Mouse (Mus musculus) lung, adult 2 months (tissue): ENCODE data around the gene Srr. TPM values are rescaled to one million over a fixed set of nuclear protein-coding genes. Genes with fewer than 3 reads are reported as not detected.

ENCODE experiments used
- DNase-seq: peaks from one replicate; pipeline ENCODE4 v3.0.0; 2022
- H3K4me1 ChIP-seq: fragments of 200-500 bp; 2 replicates; pipeline ENCODE4 v1.6.1; 2011; ENCODE audit warnings: low read length; ENCODE audit not compliant: control insufficient read depth, insufficient read depth
- H3K4me3 ChIP-seq: fragments of 200-500 bp; replicated peaks from 2 replicates; pipeline ENCODE3; 2011; ENCODE audit warnings: low read depth, mild to moderate bottlenecking, control low read depth, low read length; ENCODE audit errors: extremely low read depth
- CTCF ChIP-seq: fragments of 200-500 bp; IDR thresholded peaks from 2 replicates; pipeline ENCODE4 v1.5.1; 2011; ENCODE audit warnings: mild to moderate bottlenecking, low read length, control low read depth; ENCODE audit not compliant: insufficient read depth
- POLR2A ChIP-seq: fragments of 200-500 bp; IDR thresholded peaks from 2 replicates; pipeline ENCODE4 v1.6.1; 2011; ENCODE audit warnings: low read depth, mild to moderate bottlenecking, control low read depth, low read length, borderline replicate concordance; ENCODE audit errors: extremely low read depth
- WGBS: fragments of 180-500 bp; shearing (Covaris S2); methylation state at CpG from one replicate; pipeline ENCODE4 v1.1.7; 2018; 5-methylcytosine and 5-hydroxymethylcytosine counted together
- polyA plus RNA-seq: library from polyadenylated mRNA; depleted of rRNA; stranded (reverse); fragments of >200 nt; gene quantifications from 2 replicates; pipeline ENCODE4 v1.2.3, GENCODE M21; 2012

Srr gene
- polyA plus RNA-seq, 1 experiment = 11.4 TPM

DNA sequence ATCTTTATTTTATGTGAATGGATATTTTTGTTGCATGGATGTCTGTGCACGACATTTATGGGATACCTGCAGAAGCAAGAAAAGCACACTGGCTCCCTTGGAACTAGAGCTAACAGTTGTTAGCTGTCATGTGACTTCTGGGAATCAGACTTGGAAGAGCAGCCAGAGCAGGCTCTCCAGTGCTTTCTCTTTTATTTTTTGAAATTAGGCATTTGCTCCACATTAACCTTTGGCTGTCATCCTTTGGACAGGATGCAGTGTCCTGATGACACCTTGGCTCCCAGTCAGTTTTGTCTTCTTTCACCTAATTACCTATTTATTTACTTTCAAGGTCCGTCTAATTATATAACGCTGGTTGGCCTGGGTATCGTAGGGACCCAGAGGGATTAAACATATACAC is 31.1 kb downstream of the Srr start:
- Histone ChIP-seq H3K4me3 (no peak overlapping the region), H3K4me1 (peaks cover 3% of the 10 kb centered on the region; the same call in 1 of the 2 replicates)
- no peak for TF ChIP-seq CTCF
- TF ChIP-seq POLR2A = no peak
- DNase-seq = no peak
- WGBS = 66% methylated on average over 4 of the region's 4 CpGs

DNA sequence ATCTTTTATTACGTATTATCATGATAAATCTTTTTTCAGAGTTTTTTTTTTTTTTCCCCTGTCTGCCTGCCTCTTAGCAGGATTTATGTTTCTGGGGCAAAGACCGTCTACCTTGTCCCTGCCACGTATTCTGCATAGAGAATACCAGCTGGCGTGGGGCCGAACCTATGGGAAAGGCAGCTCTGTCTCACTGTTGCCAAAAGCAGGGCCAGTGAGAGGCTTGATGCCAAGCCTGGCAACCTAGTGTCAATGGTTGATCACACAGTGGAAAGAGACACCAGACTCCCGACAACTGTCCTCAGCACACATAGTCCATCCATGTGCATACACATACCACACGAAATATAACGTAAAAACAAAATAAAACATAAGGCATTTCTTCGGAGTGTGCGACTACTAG is 42.6 kb downstream of the Srr start:
- no peak for TF ChIP-seq POLR2A
- no peak for TF ChIP-seq CTCF
- Histone ChIP-seq H3K4me1 (no peaks in the 10 kb centered on the region), H3K4me3 (no peak overlapping the region)
- DNase-seq = no peak
- 94% methylated on average over 10 of the region's 10 CpGs for WGBS

DNA sequence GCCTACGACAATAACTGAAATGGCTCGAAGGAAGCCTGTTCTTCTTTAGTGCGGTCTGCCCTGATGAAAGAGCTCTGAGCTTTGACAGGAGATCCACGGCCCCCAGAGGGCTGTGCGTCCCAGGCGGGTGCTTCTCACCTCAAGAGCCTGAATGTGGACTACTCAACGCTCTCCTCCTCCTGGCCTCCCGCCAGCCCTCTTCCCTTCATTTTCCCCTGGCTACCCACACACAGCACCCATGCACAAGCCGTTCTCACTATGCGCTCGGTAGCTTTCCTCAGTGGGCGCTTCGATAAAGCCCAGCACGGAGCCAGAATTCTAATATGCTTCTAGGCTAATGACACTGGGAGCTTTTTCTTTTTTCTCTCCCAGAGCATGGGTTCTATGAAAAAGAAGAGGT is 43.8 kb downstream of the Srr start:
- H3K4me3 ChIP-seq = no peak overlapping the region
- 64% methylated on average over 14 of the region's 14 CpGs for WGBS
- no peak for TF ChIP-seq POLR2A
- TF ChIP-seq CTCF = no peak
- DNase-seq = no peak
- 0 out of 2 replicates have a peak, but pooled peaks cover under 1% of the 10 kb centered on the region for H3K4me1 ChIP-seq

DNA sequence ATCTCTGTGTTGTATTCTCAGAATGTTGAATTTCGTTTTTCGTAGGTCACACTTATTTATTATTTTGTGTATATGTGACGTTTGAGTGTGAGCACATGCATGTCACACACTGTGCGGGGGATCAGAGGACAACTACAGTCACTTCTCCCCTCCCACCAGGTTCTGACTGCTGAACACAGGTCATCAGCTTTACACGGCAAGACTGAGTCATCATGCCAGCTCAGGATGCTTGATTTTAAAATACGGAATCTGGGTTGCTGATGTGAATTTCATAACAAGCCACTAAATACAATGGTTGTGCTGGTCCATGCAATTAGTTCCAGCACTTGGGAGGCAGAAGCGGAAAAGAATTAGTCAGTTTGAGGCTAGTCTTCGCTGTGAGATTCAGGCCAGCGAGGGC is 44.7 kb downstream of the Srr start:
- H3K4me3 ChIP-seq = no peak overlapping the region
- 76% methylated on average over 9 of the region's 9 CpGs for WGBS
- H3K4me1 ChIP-seq = 0 out of 2 replicates have a peak, but pooled peaks cover 4% of the 10 kb centered on the region
- no peak for DNase-seq
- no peak for TF ChIP-seq POLR2A
- no peak for TF ChIP-seq CTCF

DNA sequence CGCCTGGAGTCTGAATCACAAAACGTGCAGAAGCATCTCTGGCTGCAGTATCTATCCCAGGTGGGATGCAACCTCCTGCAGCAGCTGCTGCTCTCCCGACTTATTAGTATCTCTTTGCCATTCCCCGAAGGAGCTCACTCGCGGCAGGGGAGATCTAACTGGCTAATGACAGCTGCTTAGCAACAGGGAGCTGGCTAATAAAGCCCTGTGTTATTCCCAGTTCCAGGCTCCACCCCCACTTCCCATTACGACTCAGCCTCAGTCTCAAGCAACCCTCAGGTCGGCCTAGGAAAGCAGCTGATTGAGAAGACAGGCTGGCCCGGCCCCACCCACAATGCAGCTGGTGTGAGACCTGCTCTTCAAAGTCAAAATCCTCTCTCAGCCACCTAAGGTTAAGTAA is 48.9 kb downstream of the Srr start:
- 14% methylated on average over 9 of the region's 9 CpGs for WGBS
- DNase-seq = peak; percentile 36
- H3K4me1 ChIP-seq = 0 out of 2 replicates have a peak, but pooled peaks cover 4% of the 10 kb centered on the region
- no peak for TF ChIP-seq CTCF
- TF ChIP-seq POLR2A = no peak
- no peak overlapping the region for H3K4me3 ChIP-seq

DNA sequence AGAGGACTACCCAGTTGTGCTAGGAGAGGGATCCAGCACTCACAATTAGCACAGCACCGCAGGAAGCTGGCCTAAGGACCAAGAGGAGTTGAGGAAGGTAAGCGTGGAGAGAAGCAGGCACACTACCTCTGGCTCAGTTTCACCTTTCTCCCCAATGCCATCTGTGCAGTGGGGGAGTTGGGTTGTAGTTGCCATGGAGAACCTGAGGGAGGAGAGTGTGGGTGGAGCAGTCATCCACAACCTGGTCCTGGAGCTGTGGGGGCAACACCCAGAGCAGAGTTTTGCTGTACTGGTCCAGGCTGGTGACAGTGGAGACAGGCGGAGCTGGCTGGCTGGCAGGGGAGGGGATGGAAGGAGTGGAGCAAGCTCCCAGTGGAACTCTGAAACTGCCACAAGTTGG is 51.1 kb downstream of the Srr start:
- no peak overlapping the region for H3K4me3 ChIP-seq
- DNase-seq = no peak
- WGBS = 76% methylated on average over 3 of the region's 3 CpGs
- H3K4me1 ChIP-seq = peaks cover 13% of the 10 kb centered on the region
- TF ChIP-seq POLR2A (no peak), CTCF (no peak)

DNA sequence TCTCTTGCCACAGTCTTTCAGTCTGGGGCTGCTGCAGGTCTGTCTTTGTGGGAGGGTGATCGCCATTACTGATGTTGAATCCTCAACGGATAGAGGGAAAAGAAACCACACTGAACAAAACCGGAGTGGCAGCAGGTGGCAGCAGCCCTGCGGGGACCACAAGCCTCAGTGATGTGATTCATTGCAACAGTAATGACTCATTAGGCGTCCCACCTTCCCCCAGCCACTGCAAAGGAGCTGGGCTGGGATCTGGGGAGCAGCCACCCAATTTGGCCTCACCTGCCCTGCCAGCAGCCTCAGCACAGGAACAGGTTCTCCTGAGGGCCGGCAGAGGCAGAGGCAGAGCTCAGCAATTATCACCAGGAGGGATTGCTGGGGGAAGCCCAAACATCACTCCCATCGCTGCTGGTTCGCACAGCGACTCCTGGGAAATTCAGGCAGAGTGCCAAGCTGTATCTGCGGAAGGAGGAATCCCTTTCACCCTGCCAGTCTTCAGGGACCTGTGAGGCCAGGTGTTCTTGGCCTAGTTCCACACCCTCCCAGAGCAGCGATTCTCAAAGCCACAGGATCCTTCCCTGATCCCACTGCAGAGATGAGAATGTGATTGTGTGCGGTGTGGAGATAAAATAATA is 54.6 kb downstream of the Srr start:
- peak; percentile 9; the same call in 1 of the 2 replicates for TF ChIP-seq CTCF
- no peak for TF ChIP-seq POLR2A
- peaks cover 17% of the 10 kb centered on the region for H3K4me1 ChIP-seq
- DNase-seq = peak; percentile 25

DNA sequence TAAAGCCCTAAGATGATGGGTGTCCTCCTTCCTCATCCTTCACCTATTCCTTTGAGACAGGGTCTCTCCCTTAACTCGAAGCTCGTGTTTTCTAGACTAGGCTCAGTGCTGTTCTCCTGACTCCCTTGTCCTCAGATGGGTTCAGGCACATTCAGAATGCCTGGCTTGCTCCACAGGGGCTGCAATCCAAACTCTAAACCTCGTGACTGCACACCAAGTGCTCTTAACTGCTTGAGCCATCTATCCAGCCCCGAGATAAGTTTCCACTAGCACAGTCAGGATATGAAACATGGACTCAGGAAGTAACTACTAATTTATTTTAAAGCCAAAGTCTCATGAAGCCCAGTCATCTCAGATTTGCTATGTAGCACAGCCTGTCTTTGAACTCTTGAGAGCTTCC is 55.2 kb downstream of the Srr start:
- TF ChIP-seq POLR2A = no peak
- no peak for TF ChIP-seq CTCF
- DNase-seq = peak; percentile 46
- 36% methylated on average over 4 of the region's 4 CpGs for WGBS
- H3K4me1 ChIP-seq = peaks cover 17% of the 10 kb centered on the region
- H3K4me3 ChIP-seq = no peak overlapping the region

More for the DNA sequence above, 54.6 kb downstream of the Srr start:
- 43% methylated on average over 12 of the region's 12 CpGs for WGBS
- H3K4me3 ChIP-seq = no peak overlapping the region

DNA sequence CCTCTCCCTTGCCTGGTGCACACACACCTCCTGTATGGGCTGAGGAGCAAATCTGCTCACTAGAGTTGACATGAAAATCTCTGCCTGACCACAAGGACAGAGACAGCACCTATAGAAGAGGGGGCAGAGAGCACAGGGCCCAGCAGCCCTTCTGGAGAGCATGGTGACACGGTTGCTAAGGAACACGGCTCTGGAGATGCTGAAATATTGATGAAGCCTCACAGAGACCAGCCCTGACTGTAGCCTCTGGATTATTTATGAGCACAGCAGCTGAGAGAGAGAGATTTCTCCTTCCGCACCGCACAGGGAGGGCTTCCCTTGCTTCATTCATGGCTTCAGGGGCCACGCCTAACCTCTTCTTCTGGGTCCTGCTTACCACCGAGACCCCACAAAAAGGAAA is 56.1 kb downstream of the Srr start:
- no peak for DNase-seq
- no peak for TF ChIP-seq CTCF
- TF ChIP-seq POLR2A = no peak
- WGBS = 87% methylated on average over 6 of the region's 6 CpGs
- Histone ChIP-seq H3K4me3 (no peak overlapping the region), H3K4me1 (peaks cover 17% of the 10 kb centered on the region)

DNA sequence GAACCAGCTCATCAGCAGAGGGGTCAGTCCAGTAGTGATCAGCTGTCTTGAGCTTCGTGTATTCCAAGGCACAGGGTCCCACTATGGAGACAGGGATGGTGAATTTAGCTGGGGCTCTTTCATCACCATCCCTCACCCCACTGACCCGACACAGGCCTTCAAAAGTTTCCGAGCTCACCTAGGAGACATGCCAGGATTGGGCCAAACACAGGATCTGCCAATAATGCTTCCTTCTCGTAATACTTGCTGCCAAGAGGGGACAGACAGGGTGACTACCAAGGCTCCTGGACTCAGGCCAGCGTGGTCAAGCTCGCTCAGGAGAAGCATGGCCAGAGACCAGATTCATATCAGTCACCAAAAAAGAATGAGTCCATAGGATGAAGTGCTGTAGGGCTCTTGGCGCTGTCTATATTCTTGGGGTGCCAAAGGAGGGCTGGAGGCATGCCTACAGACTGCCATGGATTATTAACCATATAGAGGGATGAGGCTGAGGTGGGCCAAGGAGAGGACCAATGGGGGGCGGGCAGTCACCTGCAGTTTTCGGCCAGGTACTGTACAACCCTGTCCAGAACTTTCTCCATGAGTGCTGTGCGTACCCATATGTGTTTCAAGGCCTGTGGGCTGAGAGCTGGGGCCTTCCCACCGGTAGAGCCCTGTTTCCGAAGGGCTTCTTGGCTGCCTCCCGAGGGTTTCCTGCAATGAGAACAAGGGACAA is 57.5 kb downstream of the Srr start:
- no peak for DNase-seq
- Histone ChIP-seq H3K4me3 (no peak overlapping the region), H3K4me1 (peaks cover 18% of the 10 kb centered on the region)
- no peak for TF ChIP-seq POLR2A
- TF ChIP-seq CTCF = no peak
- 79% methylated on average over 13 of the region's 13 CpGs for WGBS
